Mouse (Mus musculus): ENCODE data around the gene Gfm2.

DNA sequence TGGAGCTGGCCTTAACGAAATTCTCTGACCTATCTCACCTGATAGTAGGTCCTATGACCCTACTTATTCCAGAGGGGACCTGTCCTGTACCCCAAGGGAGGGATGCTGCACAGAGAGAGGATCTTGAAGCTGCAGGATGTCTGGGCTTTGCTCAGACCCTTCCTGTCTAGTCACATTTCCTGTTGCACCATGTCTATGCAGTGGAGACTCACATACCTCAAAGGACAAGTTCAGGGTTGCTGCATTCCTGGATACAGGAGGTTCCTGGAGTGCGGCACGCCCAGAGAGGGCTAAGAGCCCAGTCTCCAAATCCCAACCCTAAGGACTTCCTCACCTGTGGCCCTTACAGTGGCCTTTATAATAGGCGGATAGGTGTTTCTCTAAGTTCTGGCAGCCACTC, 48.6 kb downstream of the Gfm2 start:
- TF ChIP-seq CTCF (IDR thresholded peaks at IDR 0.05; ENCODE audit: low read depth) (no peak), EP300 (optimal IDR thresholded peaks at IDR 0.05) (no peak)

Data from stomach, postnatal 0 days (tissue).